Mouse (Mus musculus) heart, postnatal 10 days (tissue): ENCODE measurements around the gene Pla2g4a. TPM values are rescaled to one million over a fixed set of nuclear protein-coding genes. Genes with fewer than 3 reads are reported as not detected.
A peak's percentile ranks its signal among the peaks of the same experiment; 100 is the strongest.

Experiments used
- DNase-seq, 2 experiments: peaks; one replicate each; pipeline ENCODE4 v3.0.0; 2021
- intact Hi-C: fragments of 180-260 bp; cut with DNase I; formaldehyde crosslinking; loops from one replicate; pipeline ENCODE4 v1.15.1; 2025
- total RNA-seq, 2 experiments: library from RNA; stranded (reverse); gene quantifications; 2 replicates each; pipeline ENCODE4 v1.2.3; 2021

The Pla2g4a gene
- total RNA-seq, 2 experiments from 2014 or later, result 3.8 to 4.7 TPM

GRCm38 (mm10) chr1:149862181-149862580 is 98.9 kb downstream of the Pla2g4a start:
- intact Hi-C loops, result no loop called here
- DNase-seq, result no peak

- intact Hi-C loops, result no loop called here
- no peak for DNase-seq
These were observed 99.5 kb downstream of the Pla2g4a start for GRCm38 (mm10) chr1:149861543-149861942.

- intact Hi-C loops, result loop anchor here (10.0 kb wide), 1 partner anchor 246 kb away; the partner anchor contains the start of gene Ptgs2
These were observed 102.4 kb downstream of the Pla2g4a start for GRCm38 (mm10) chr1:149858734-149859133.

DNA sequence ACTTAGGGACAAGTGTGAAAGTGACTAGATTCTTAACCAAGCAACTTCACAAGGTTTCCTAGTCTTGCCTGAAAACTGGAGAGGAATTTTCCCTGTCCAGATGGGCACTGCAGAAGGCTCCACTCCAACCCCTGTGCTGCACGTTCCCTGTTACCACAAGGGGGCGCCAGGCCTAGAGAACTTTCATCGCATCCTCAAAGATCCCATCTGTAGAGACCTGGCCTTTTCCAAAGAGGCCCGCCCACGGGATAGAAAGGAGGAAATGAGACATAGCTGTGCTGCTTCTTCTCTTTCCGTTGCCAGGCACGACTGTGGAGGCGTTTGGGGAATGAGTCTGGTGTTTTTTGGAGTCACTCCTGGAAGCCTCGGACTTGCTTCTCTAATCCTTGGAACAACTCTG is 104.4 kb downstream of the Pla2g4a start:
- intact Hi-C loops, result loop anchor here (10.0 kb wide), 1 partner anchor 248 kb away; the partner anchor contains the start of gene Ptgs2
- DNase-seq, result peak; percentile 65 to 79

More at GRCm38 (mm10) chr1:149858734-149859133, 102.4 kb downstream of the Pla2g4a start:
- DNase-seq, result no peak

DNA sequence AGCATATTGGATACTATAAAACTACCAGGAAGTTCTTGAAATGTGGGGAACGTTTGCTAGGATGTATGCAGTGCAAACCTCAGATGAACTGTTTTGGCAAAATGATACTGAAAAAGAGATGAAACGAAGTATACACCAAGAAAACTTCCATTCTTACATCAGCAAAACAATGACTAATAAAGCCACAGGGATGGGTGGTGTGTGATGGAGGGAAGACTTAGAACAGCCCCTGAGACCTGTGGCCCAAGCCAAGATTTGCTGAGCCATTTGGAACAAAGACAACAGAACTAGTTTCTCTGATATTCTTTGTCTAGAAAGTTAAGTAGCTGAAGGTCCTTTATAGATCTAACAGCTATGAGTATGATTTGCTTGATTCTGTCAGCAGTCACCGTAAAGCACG is 105.5 kb downstream of the Pla2g4a start:
- peak in 1 of 2 experiments; percentile 16 for DNase-seq
- intact Hi-C loops, result loop anchor here (10.0 kb wide), 1 partner anchor 249 kb away; the partner anchor contains the start of gene Ptgs2

DNA sequence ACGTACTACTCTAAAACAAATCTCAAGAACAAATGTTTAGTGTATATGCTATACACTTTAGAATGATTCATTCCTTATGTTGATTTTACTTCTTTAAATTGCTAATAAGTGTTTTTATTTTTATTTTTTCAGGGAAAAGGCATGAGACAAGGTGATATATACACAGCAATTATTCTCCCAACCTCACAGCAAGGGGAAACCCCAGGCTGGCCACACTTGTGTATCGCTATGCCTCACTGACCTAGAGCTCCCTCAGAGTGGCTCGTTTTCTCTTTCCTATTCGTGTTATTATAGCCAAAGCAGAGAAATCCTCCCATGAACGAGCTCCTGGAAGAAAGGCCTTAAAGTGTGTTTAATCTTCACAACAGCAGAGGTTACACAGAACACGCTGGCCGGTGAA is 106.2 kb downstream of the Pla2g4a start:
- DNase-seq, result no peak
- intact Hi-C loops, result loop anchor here (10.0 kb wide), 1 partner anchor 250 kb away; the partner anchor contains the start of gene Ptgs2

DNA sequence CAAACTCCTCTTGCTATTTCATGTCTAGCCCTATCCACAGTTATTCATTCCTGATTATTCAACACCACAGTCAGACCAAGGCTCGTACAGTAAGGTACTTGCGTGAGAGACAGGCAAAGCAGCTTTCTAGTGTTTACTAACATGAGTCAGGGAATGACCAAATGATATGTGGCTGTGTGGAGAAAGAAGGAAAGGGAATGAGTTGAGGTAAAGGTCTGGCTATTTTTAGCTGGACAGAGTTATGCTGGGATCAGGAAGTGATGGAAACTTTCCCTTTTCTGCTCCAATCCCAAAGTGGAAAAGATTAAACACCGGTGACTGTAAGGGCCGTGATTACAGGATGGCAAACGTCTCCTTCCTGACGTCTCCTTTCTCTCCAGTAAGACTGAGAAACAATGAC is 114.4 kb downstream of the Pla2g4a start:
- intact Hi-C loops, result no loop called here
- no peak for DNase-seq

DNA sequence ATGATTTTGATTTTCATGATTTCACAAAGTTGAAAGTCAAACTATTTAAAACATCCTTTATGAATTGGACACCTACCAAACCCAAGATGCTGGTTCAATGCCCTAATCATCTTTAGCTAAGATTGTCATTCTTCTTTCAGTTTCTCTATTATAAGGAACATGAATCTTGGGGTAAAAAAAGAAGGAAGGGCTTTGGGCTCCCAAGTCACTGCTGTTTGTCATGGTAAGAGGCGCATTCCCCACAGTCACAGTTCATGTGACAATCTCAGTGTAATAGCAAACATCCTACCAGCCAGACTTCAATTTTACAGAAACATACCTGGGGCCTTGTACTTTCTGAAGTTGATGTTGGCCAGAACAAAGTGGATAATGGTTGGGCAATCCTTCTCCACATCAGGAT is 119.2 kb downstream of the Pla2g4a start:
- intact Hi-C loops, result no loop called here

GRCm38 (mm10) chr1:149840961-149841416 is 120.1 kb downstream of the Pla2g4a start:
- intact Hi-C loops, result no loop called here
- DNase-seq, result no peak

More for the DNA sequence above, 119.2 kb downstream of the Pla2g4a start:
- DNase-seq, result no peak

- DNase-seq, result no peak
- intact Hi-C loops, result no loop called here
These were observed 120.7 kb downstream of the Pla2g4a start for GRCm38 (mm10) chr1:149840312-149840930.

DNA sequence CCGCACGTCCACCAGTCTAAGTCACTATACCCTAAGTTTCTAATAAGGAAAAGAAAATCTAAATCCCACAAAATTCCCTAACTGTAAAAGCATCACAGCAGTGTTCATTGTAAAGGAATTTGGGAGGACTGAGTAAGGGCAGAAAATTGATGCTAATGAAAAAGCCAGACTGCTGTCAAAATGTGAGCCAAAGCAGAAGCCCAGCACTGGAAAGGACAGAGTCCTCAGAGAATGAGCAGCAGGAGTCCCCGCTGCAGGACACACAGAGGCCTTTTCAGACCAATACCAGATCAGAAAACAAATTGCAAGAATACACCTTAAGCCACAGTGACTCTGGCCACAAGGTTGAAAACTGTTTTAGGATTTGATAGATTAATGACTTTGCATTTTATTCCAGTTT is 124.6 kb downstream of the Pla2g4a start:
- intact Hi-C loops, result no loop called here

GRCm38 (mm10) chr1:149833876-149834275 is 127.2 kb downstream of the Pla2g4a start:
- intact Hi-C loops, result loop anchor here (1.0 to 5.0 kb wide), 3 partner anchors 368 to 473 kb away; no protein-coding TSS in a partner anchor
- DNase-seq, result no peak

More for the DNA sequence above, 124.6 kb downstream of the Pla2g4a start:
- peak; percentile 27 to 37 for DNase-seq

- intact Hi-C loops, result loop anchor here (1.0 to 5.0 kb wide), 3 partner anchors 369 to 474 kb away; no protein-coding TSS in a partner anchor
These were observed 128.1 kb downstream of the Pla2g4a start for GRCm38 (mm10) chr1:149832952-149833351.

DNA sequence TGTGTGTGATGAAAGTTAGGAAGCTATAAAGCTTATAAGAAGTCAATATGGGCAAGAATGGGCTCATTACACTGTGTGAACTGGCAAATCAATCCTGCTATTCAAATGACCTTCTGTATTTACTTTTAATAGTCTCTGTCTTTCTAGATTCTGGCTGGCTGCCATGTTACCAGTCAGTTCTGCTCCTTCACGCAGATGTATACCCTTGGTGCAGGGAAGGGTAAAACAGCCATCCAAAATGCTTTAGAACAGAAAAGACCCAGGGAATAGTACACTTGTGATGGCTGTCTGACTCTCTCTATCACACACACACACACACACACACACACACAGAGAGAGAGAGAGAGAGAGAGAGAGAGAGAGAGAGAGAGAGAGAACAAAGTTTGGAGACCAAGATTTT is 128.6 kb downstream of the Pla2g4a start:
- intact Hi-C loops, result loop anchor here (2.0 to 5.0 kb wide), 2 partner anchors 370 to 426 kb away; no protein-coding TSS in a partner anchor
- DNase-seq, result no peak

More at GRCm38 (mm10) chr1:149832952-149833351, 128.1 kb downstream of the Pla2g4a start:
- peak; percentile 30 to 45 for DNase-seq

GRCm38 (mm10) chr1:149831100-149831499 is 130.0 kb downstream of the Pla2g4a start:
- no peak for DNase-seq
- intact Hi-C loops, result loop anchor here (5.0 kb wide), 1 partner anchor 371 kb away; no protein-coding TSS in a partner anchor

GRCm38 (mm10) chr1:149813616-149814345 is 147.3 kb downstream of the Pla2g4a start:
- intact Hi-C loops, result no loop called here
- DNase-seq, result no peak

DNA sequence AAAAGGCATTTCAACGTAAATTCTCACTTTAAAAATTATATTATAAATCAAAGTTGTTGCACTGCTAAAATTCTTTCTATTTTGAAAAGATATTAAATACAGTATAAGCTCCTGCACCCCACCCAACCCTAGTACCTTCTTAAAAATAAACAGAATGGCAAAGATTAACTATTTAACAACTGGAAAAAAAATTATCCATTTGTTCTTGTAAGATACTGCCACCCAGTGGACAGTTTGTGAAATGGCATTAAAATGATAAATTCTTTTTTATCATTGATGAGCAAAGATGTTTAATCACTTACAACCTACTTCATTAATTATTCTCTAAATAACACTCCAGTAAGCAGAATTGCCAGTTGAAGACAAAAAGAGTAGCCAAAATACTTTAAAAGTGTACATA is 151.6 kb downstream of the Pla2g4a start:
- intact Hi-C loops, result no loop called here
- no peak for DNase-seq
